Mouse (Mus musculus): ENCODE results near the gene C1qbp. TPM values are rescaled to one million over a fixed set of nuclear protein-coding genes. Genes with fewer than 3 reads are reported as not detected.
A peak's percentile ranks its signal among the peaks of the same experiment; 100 is the strongest.

Gene C1qbp
- polyA plus RNA-seq, 1 experiment = 165 TPM

GRCm38 (mm10) chr11:71003611-71004315 lies 20.9 kb upstream of the C1qbp start:
- WGBS = under 1% methylated on average over 49 of the region's 49 CpGs
- 0 out of 2 replicates have a peak overlapping the region, but pooled peaks have one; percentile 23 for H3K27ac ChIP-seq (ENCODE audit: insufficient read depth, low read depth, low read length)

GRCm38 (mm10) chr11:71001167-71001566 lies 18.3 kb upstream of the C1qbp start:
- H3K36me3 ChIP-seq (ENCODE audit: control insufficient read depth, insufficient read depth, low read length) = peaks cover 16% of the 10 kb centered on the region
- no peak overlapping the region for H3K27ac ChIP-seq (ENCODE audit: insufficient read depth, low read depth, low read length)
- no peak overlapping the region for H3K4me3 ChIP-seq (ENCODE audit: low read depth, low read length)
- TF ChIP-seq POLR2A (IDR thresholded peaks at IDR 0.05; ENCODE audit: low read depth, low read length) = no peak
- no peak for TF ChIP-seq CTCF (IDR thresholded peaks at IDR 0.05; ENCODE audit: extremely low read depth, insufficient read length, insufficient replicate concordance, low read depth, low read length)
- WGBS = 84% methylated on average over 4 of the region's 4 CpGs
- H3K4me1 ChIP-seq (ENCODE audit: control insufficient read depth, insufficient read depth, insufficient read length, low read length) = peaks cover 8% of the 10 kb centered on the region; the same call in 1 of the 2 replicates
- no peaks in the 10 kb centered on the region for H3K27me3 ChIP-seq (ENCODE audit: control insufficient read depth, insufficient read depth, low read length)

More at GRCm38 (mm10) chr11:71003611-71004315, 20.9 kb upstream of the C1qbp start:
- H3K36me3 ChIP-seq (ENCODE audit: control insufficient read depth, insufficient read depth, low read length) = peaks cover 13% of the 10 kb centered on the region
- H3K4me3 ChIP-seq (ENCODE audit: low read depth, low read length) = peak overlapping the region; percentile 97
- H3K27me3 ChIP-seq (ENCODE audit: control insufficient read depth, insufficient read depth, low read length) = no peaks in the 10 kb centered on the region
- peaks cover 8% of the 10 kb centered on the region; the same call in 1 of the 2 replicates for H3K4me1 ChIP-seq (ENCODE audit: control insufficient read depth, insufficient read depth, insufficient read length, low read length)
- TF ChIP-seq CTCF (IDR thresholded peaks at IDR 0.05; ENCODE audit: extremely low read depth, insufficient read length, insufficient replicate concordance, low read depth, low read length) = no peak
- TF ChIP-seq POLR2A (IDR thresholded peaks at IDR 0.05; ENCODE audit: low read depth, low read length) = no peak

- TF ChIP-seq CTCF (IDR thresholded peaks at IDR 0.05; ENCODE audit: extremely low read depth, insufficient read length, insufficient replicate concordance, low read depth, low read length) (no peak), POLR2A (IDR thresholded peaks at IDR 0.05; ENCODE audit: low read depth, low read length) (no peak)
- Histone ChIP-seq H3K4me3 (ENCODE audit: low read depth, low read length) (peak overlapping the region; percentile 45; the same call in 1 of the 2 replicates), H3K4me1 (ENCODE audit: control insufficient read depth, insufficient read depth, insufficient read length, low read length) (peaks cover 3% of the 10 kb centered on the region; the same call in 1 of the 2 replicates), H3K27ac (ENCODE audit: insufficient read depth, low read depth, low read length) (no peak overlapping the region), H3K27me3 (ENCODE audit: control insufficient read depth, insufficient read depth, low read length) (no peaks in the 10 kb centered on the region), H3K36me3 (ENCODE audit: control insufficient read depth, insufficient read depth, low read length) (peaks cover 43% of the 10 kb centered on the region)
- 3% methylated on average over 12 of the region's 12 CpGs for WGBS
Measured at GRCm38 (mm10) chr11:70982030-70982429, 796 bp downstream of the C1qbp start.

- H3K36me3 ChIP-seq (ENCODE audit: control insufficient read depth, insufficient read depth, low read length) = peaks cover 42% of the 10 kb centered on the region
Measured at GRCm38 (mm10) chr11:70980751-70981510, 1.9 kb downstream of the C1qbp start.

GRCm38 (mm10) chr11:70980232-70980631 lies 2.6 kb downstream of the C1qbp start:
- no peak overlapping the region for H3K4me3 ChIP-seq (ENCODE audit: low read depth, low read length)
- WGBS = 72% methylated on average over 6 of the region's 6 CpGs
- no peaks in the 10 kb centered on the region for H3K27me3 ChIP-seq (ENCODE audit: control insufficient read depth, insufficient read depth, low read length)
- H3K36me3 ChIP-seq (ENCODE audit: control insufficient read depth, insufficient read depth, low read length) = peaks cover 42% of the 10 kb centered on the region
- no peak for TF ChIP-seq CTCF (IDR thresholded peaks at IDR 0.05; ENCODE audit: extremely low read depth, insufficient read length, insufficient replicate concordance, low read depth, low read length)
- TF ChIP-seq POLR2A (IDR thresholded peaks at IDR 0.05; ENCODE audit: low read depth, low read length) = no peak
- peaks cover 3% of the 10 kb centered on the region; the same call in 1 of the 2 replicates for H3K4me1 ChIP-seq (ENCODE audit: control insufficient read depth, insufficient read depth, insufficient read length, low read length)
- H3K27ac ChIP-seq (ENCODE audit: insufficient read depth, low read depth, low read length) = no peak overlapping the region

More at GRCm38 (mm10) chr11:70980751-70981510, 1.9 kb downstream of the C1qbp start:
- Histone ChIP-seq H3K4me1 (ENCODE audit: control insufficient read depth, insufficient read depth, insufficient read length, low read length) (peaks cover 3% of the 10 kb centered on the region; the same call in 1 of the 2 replicates), H3K27me3 (ENCODE audit: control insufficient read depth, insufficient read depth, low read length) (no peaks in the 10 kb centered on the region), H3K4me3 (ENCODE audit: low read depth, low read length) (no peak overlapping the region), H3K27ac (ENCODE audit: insufficient read depth, low read depth, low read length) (no peak overlapping the region)
- TF ChIP-seq CTCF (IDR thresholded peaks at IDR 0.05; ENCODE audit: extremely low read depth, insufficient read length, insufficient replicate concordance, low read depth, low read length) (no peak), POLR2A (IDR thresholded peaks at IDR 0.05; ENCODE audit: low read depth, low read length) (no peak)
- WGBS = 82% methylated on average over 14 of the region's 14 CpGs

GRCm38 (mm10) chr11:70977293-70977692 lies 5.5 kb downstream of the C1qbp start:
- Histone ChIP-seq H3K4me1 (ENCODE audit: control insufficient read depth, insufficient read depth, insufficient read length, low read length) (no peaks in the 10 kb centered on the region), H3K36me3 (ENCODE audit: control insufficient read depth, insufficient read depth, low read length) (peaks cover 44% of the 10 kb centered on the region), H3K27ac (ENCODE audit: insufficient read depth, low read depth, low read length) (no peak overlapping the region), H3K27me3 (ENCODE audit: control insufficient read depth, insufficient read depth, low read length) (no peaks in the 10 kb centered on the region), H3K4me3 (ENCODE audit: low read depth, low read length) (no peak overlapping the region)
- 81% methylated on average over 6 of the region's 6 CpGs for WGBS
- TF ChIP-seq POLR2A (IDR thresholded peaks at IDR 0.05; ENCODE audit: low read depth, low read length) (no peak), CTCF (IDR thresholded peaks at IDR 0.05; ENCODE audit: extremely low read depth, insufficient read length, insufficient replicate concordance, low read depth, low read length) (no peak)

- Histone ChIP-seq H3K27me3 (ENCODE audit: control insufficient read depth, insufficient read depth, low read length) (no peaks in the 10 kb centered on the region), H3K4me1 (ENCODE audit: control insufficient read depth, insufficient read depth, insufficient read length, low read length) (peaks cover 5% of the 10 kb centered on the region), H3K4me3 (ENCODE audit: low read depth, low read length) (no peak overlapping the region), H3K36me3 (ENCODE audit: control insufficient read depth, insufficient read depth, low read length) (peaks cover 39% of the 10 kb centered on the region), H3K27ac (ENCODE audit: insufficient read depth, low read depth, low read length) (no peak overlapping the region)
- TF ChIP-seq CTCF (IDR thresholded peaks at IDR 0.05; ENCODE audit: extremely low read depth, insufficient read length, insufficient replicate concordance, low read depth, low read length) (no peak), POLR2A (IDR thresholded peaks at IDR 0.05; ENCODE audit: low read depth, low read length) (no peak)
- WGBS = 64% methylated on average over 2 of the region's 2 CpGs
Measured at GRCm38 (mm10) chr11:70975193-70975592, 7.6 kb downstream of the C1qbp start.

Data from small intestine, adult 2 months (tissue).